Mouse (Mus musculus): ENCODE data around the gene P2rx3.

GRCm38 (mm10) chr2:85047596-85048167, 10.4 kb upstream of the P2rx3 start, which contains the start of gene Tnks1bp1:
- TF ChIP-seq CTCF (IDR thresholded peaks at IDR 0.05; ENCODE audit: borderline replicate concordance, insufficient read depth, low read depth, low read length) (no peak), POLR2A (IDR thresholded peaks at IDR 0.05; ENCODE audit: borderline replicate concordance, insufficient read depth, low read length) (peak; percentile 37; the same call in 1 of the 2 replicates)

Measured in cerebellum, adult 2 months (tissue).